Mouse (Mus musculus) heart, postnatal 4 days (tissue): ENCODE measurements around the gene Trp53tg5. TPM values are rescaled to one million over a fixed set of nuclear protein-coding genes. Genes with fewer than 3 reads are reported as not detected.

Source experiments
- DNase-seq: peaks from one replicate; pipeline ENCODE4 v3.0.0; 2021
- total RNA-seq, 2 experiments: library from RNA; stranded (reverse); gene quantifications; 2 replicates each; pipeline ENCODE4 v1.2.3; 2021

Gene Trp53tg5
- total RNA-seq, 2 experiments from 2014 or later: not detected

GRCm38 (mm10) chr2:164449341-164450042, 24.0 kb downstream of the Trp53tg5 start:
- no peak for DNase-seq

GRCm38 (mm10) chr2:164448921-164449320, 24.6 kb downstream of the Trp53tg5 start:
- DNase-seq: no peak

GRCm38 (mm10) chr2:164448140-164448539, 25.4 kb downstream of the Trp53tg5 start:
- DNase-seq: no peak

- no peak for DNase-seq
Observed at GRCm38 (mm10) chr2:164446086-164446469, 27.4 kb downstream of the Trp53tg5 start.

GRCm38 (mm10) chr2:164445399-164446085, 28.0 kb downstream of the Trp53tg5 start:
- no peak for DNase-seq

GRCm38 (mm10) chr2:164444701-164445100, 28.8 kb downstream of the Trp53tg5 start:
- no peak for DNase-seq

GRCm38 (mm10) chr2:164443460-164444000, 30.0 kb downstream of the Trp53tg5 start, which contains the start of gene Sdc4:
Sdc4 (minus strand) TSS chr2:164443887.
- no peak for DNase-seq

GRCm38 (mm10) chr2:164443051-164443437, 30.5 kb downstream of the Trp53tg5 start:
- DNase-seq: peak; percentile 88

GRCm38 (mm10) chr2:164442315-164443050, 31.0 kb downstream of the Trp53tg5 start:
- peak; percentile 50 for DNase-seq

- no peak for DNase-seq
Observed at GRCm38 (mm10) chr2:164441731-164442130, 31.8 kb downstream of the Trp53tg5 start.

GRCm38 (mm10) chr2:164441155-164441554, 32.4 kb downstream of the Trp53tg5 start:
- no peak for DNase-seq

GRCm38 (mm10) chr2:164440314-164440713, 33.2 kb downstream of the Trp53tg5 start:
- DNase-seq: no peak

GRCm38 (mm10) chr2:164439001-164439421, 34.5 kb downstream of the Trp53tg5 start:
- DNase-seq: no peak

- no peak for DNase-seq
Observed at GRCm38 (mm10) chr2:164438257-164438656, 35.3 kb downstream of the Trp53tg5 start.

- no peak for DNase-seq
Observed at GRCm38 (mm10) chr2:164437710-164438109, 35.8 kb downstream of the Trp53tg5 start.

- no peak for DNase-seq
Observed at GRCm38 (mm10) chr2:164436961-164437360, 36.6 kb downstream of the Trp53tg5 start.

GRCm38 (mm10) chr2:164436215-164436913, 37.2 kb downstream of the Trp53tg5 start:
- DNase-seq: no peak

GRCm38 (mm10) chr2:164435216-164436090, 38.1 kb downstream of the Trp53tg5 start:
- no peak for DNase-seq

- no peak for DNase-seq
Observed at GRCm38 (mm10) chr2:164434681-164435080, 38.8 kb downstream of the Trp53tg5 start.

GRCm38 (mm10) chr2:164433278-164433895, 40.1 kb downstream of the Trp53tg5 start:
- DNase-seq: no peak
